Mouse (Mus musculus) bone marrow, adult 2 months (tissue): ENCODE data around the gene Pinlyp. TPM values are rescaled to one million over a fixed set of nuclear protein-coding genes. Genes with fewer than 3 reads are reported as not detected.

ENCODE experiments used
- H3K27ac ChIP-seq: fragments of 200-500 bp; 2 replicates; pipeline ENCODE4 v1.5.1; 2012; ENCODE audit warnings: low read depth, mild to moderate bottlenecking, control low read depth, inconsistent platforms, low read length; ENCODE audit not compliant: control insufficient read depth, poor library complexity, insufficient read depth
- H3K4me1 ChIP-seq: fragments of 200-500 bp; 2 replicates; pipeline ENCODE4 v1.6.1; 2011; ENCODE audit warnings: low read length; ENCODE audit not compliant: control insufficient read depth, insufficient read depth
- H3K4me3 ChIP-seq: fragments of 200-500 bp; replicated peaks from 2 replicates; pipeline ENCODE3; 2011; ENCODE audit warnings: mild to moderate bottlenecking, low read depth, low read length, control low read depth; ENCODE audit not compliant: control insufficient read depth
- CTCF ChIP-seq: fragments of 200-500 bp; IDR thresholded peaks from 2 replicates; pipeline ENCODE4 v1.5.1; 2011; ENCODE audit warnings: low read length, control low read depth; ENCODE audit not compliant: control insufficient read depth, insufficient read depth
- POLR2A ChIP-seq: fragments of 200-500 bp; IDR thresholded peaks from 2 replicates; pipeline ENCODE4 v1.6.1; 2011; ENCODE audit warnings: low read depth, mild to moderate bottlenecking, control low read depth, low read length, borderline replicate concordance; ENCODE audit not compliant: control insufficient read depth
- WGBS: fragments of 180-500 bp; shearing (Covaris S2); methylation state at CpG from one replicate; pipeline ENCODE4 v1.1.7; 2018; 5-methylcytosine and 5-hydroxymethylcytosine counted together
- polyA plus RNA-seq: library from polyadenylated mRNA; stranded (reverse); fragments of >200 nt; gene quantifications from 2 replicates; pipeline ENCODE4 v1.2.4, GENCODE M21; 2011; ENCODE audit warnings: low replicate concordance; ENCODE audit not compliant: missing spikeins, insufficient read depth, insufficient read length

The Pinlyp gene
- polyA plus RNA-seq, 1 experiment: not detected

GRCm38 (mm10) chr7:24568512-24568911 is 22.6 kb upstream of the Pinlyp start:
- no peak overlapping the region for H3K27ac ChIP-seq
- no peak overlapping the region for H3K4me3 ChIP-seq
- WGBS: 83% methylated on average over 4 of the region's 4 CpGs
- H3K4me1 ChIP-seq: no peaks in the 10 kb centered on the region
- TF ChIP-seq POLR2A: no peak
- TF ChIP-seq CTCF: no peak

- no peaks in the 10 kb centered on the region; the same call in 1 of the 2 replicates for H3K4me1 ChIP-seq
- TF ChIP-seq CTCF (no peak), POLR2A (no peak)
- no peak overlapping the region for H3K4me3 ChIP-seq
- WGBS: 91% methylated on average over 9 of the region's 9 CpGs
- H3K27ac ChIP-seq: no peak overlapping the region
Observed at GRCm38 (mm10) chr7:24566206-24566605, 20.3 kb upstream of the Pinlyp start.

GRCm38 (mm10) chr7:24565627-24566026 is 19.7 kb upstream of the Pinlyp start:
- no peak for TF ChIP-seq CTCF
- no peak for TF ChIP-seq POLR2A
- Histone ChIP-seq H3K27ac (no peak overlapping the region), H3K4me1 (no peaks in the 10 kb centered on the region; the same call in 1 of the 2 replicates), H3K4me3 (no peak overlapping the region)
- 92% methylated on average over 11 of the region's 11 CpGs for WGBS

GRCm38 (mm10) chr7:24564607-24565265 is 18.8 kb upstream of the Pinlyp start:
- no peak for TF ChIP-seq POLR2A
- peak; percentile 96 for TF ChIP-seq CTCF
- no peak overlapping the region for H3K27ac ChIP-seq
- no peaks in the 10 kb centered on the region; the same call in 1 of the 2 replicates for H3K4me1 ChIP-seq
- 61% methylated on average over 6 of the region's 6 CpGs for WGBS
- H3K4me3 ChIP-seq: no peak overlapping the region

- 84% methylated on average over 4 of the region's 4 CpGs for WGBS
- H3K27ac ChIP-seq: no peak overlapping the region
- H3K4me1 ChIP-seq: no peaks in the 10 kb centered on the region; the same call in 1 of the 2 replicates
- H3K4me3 ChIP-seq: no peak overlapping the region
- TF ChIP-seq CTCF (no peak), POLR2A (no peak)
Observed at GRCm38 (mm10) chr7:24563837-24564206, 17.9 kb upstream of the Pinlyp start.

GRCm38 (mm10) chr7:24563191-24563836 is 17.4 kb upstream of the Pinlyp start:
- Histone ChIP-seq H3K27ac (no peak overlapping the region), H3K4me3 (no peak overlapping the region), H3K4me1 (no peaks in the 10 kb centered on the region; the same call in 1 of the 2 replicates)
- 85% methylated on average over 8 of the region's 8 CpGs for WGBS
- TF ChIP-seq POLR2A (no peak), CTCF (no peak)

- TF ChIP-seq CTCF: no peak
- TF ChIP-seq POLR2A: no peak
- Histone ChIP-seq H3K27ac (no peak overlapping the region), H3K4me3 (no peak overlapping the region), H3K4me1 (no peaks in the 10 kb centered on the region; the same call in 1 of the 2 replicates)
- WGBS: 86% methylated on average over 4 of the region's 4 CpGs
Observed at GRCm38 (mm10) chr7:24561450-24561849, 15.5 kb upstream of the Pinlyp start.

GRCm38 (mm10) chr7:24555786-24556185 is 9.9 kb upstream of the Pinlyp start:
- no peak for TF ChIP-seq POLR2A
- TF ChIP-seq CTCF: no peak
- WGBS: 83% methylated on average over 10 of the region's 10 CpGs
- no peaks in the 10 kb centered on the region for H3K4me1 ChIP-seq
- H3K4me3 ChIP-seq: no peak overlapping the region
- no peak overlapping the region for H3K27ac ChIP-seq

- Histone ChIP-seq H3K27ac (peak overlapping the region; percentile 40; the same call in 1 of the 2 replicates), H3K4me1 (peaks cover 2% of the 10 kb centered on the region; the same call in 1 of the 2 replicates), H3K4me3 (no peak overlapping the region)
- TF ChIP-seq CTCF (no peak), POLR2A (no peak)
- 71% methylated on average over 12 of the region's 12 CpGs for WGBS
Observed at GRCm38 (mm10) chr7:24551985-24552759, 6.3 kb upstream of the Pinlyp start.
